Mouse (Mus musculus) ES-E14 (cell line): ENCODE data around the gene Usp35. TPM values are rescaled to one million over a fixed set of nuclear protein-coding genes. Genes with fewer than 3 reads are reported as not detected.

Experiments
- DNase-seq: peaks from one replicate; pipeline ENCODE4 v3.0.0-alpha.2; 2013; ENCODE audit warnings: low read depth, low spot score
- H3K27ac ChIP-seq: 2 replicates; pipeline ENCODE4 v1.5.1; 2012; ENCODE audit warnings: low read depth, mild to moderate bottlenecking, low read length, moderate library complexity, mixed read lengths; ENCODE audit not compliant: poor library complexity, insufficient read depth, severe bottlenecking
- H3K36me3 ChIP-seq: 2 replicates; pipeline ENCODE4 v1.6.1; 2012; ENCODE audit warnings: mild to moderate bottlenecking, low read length, moderate library complexity, mixed read lengths; ENCODE audit not compliant: control insufficient read depth, poor library complexity, insufficient read depth, severe bottlenecking
- H3K4me1 ChIP-seq, 2 experiments: fragments of 150-350 bp in 1 of 2; sonication (generic) in 1 of 2; 2 replicates each; pipeline ENCODE4 v1.6.1; 2012; ENCODE audit warnings: low read length in 2 of 2, mild to moderate bottlenecking in 1 of 2, mixed read lengths in 1 of 2; ENCODE audit not compliant: control insufficient read depth in 2 of 2, insufficient read depth in 2 of 2, poor library complexity in 1 of 2
- H3K4me3 ChIP-seq, 2 experiments: fragments of 150-350 bp in 1 of 2; sonication (generic) in 1 of 2; 2 replicates each; pipeline ENCODE4 v1.5.1; 2012; ENCODE audit warnings: low read length in 2 of 2, low read depth in 1 of 2, mild to moderate bottlenecking in 1 of 2, mixed read lengths in 1 of 2; ENCODE audit not compliant: insufficient read depth in 1 of 2, poor library complexity in 1 of 2, severe bottlenecking in 1 of 2
- H3K9ac ChIP-seq: 2 replicates; pipeline ENCODE4 v1.6.1; 2012; ENCODE audit warnings: low read depth, mild to moderate bottlenecking, low read length, mixed read lengths; ENCODE audit not compliant: poor library complexity, insufficient read depth, severe bottlenecking
- H3K9me3 ChIP-seq: fragments of 150-350 bp; sonication (generic); 2 replicates; pipeline ENCODE4 v1.6.1; 2012; ENCODE audit warnings: low read depth, mild to moderate bottlenecking, low read length; ENCODE audit not compliant: control insufficient read depth, insufficient read depth
- CHD2 ChIP-seq: IDR thresholded peaks from 2 replicates; pipeline ENCODE4 v1.6.1; 2014; ENCODE audit warnings: mild to moderate bottlenecking, low read depth, low read length, inconsistent platforms
- HCFC1 ChIP-seq: IDR thresholded peaks from 2 replicates; pipeline ENCODE4 v1.6.1; 2012; ENCODE audit warnings: low read length, inconsistent platforms, borderline replicate concordance; ENCODE audit not compliant: insufficient read depth
- MAFK ChIP-seq: IDR thresholded peaks from 2 replicates; pipeline ENCODE4 v1.6.1; 2014; ENCODE audit warnings: mild to moderate bottlenecking, low read depth, low read length, inconsistent platforms; ENCODE audit not compliant: insufficient read depth
- ZC3H11A ChIP-seq: IDR thresholded peaks from 2 replicates; pipeline ENCODE4 v1.6.1; 2012; ENCODE audit warnings: low read depth, mild to moderate bottlenecking, inconsistent platforms, low read length, borderline replicate concordance
- ZNF384 ChIP-seq: IDR thresholded peaks from 2 replicates; pipeline ENCODE4 v1.6.1; 2012; ENCODE audit warnings: low read depth, low read length, inconsistent platforms
- in situ Hi-C, 2 experiments: fragments of 600-800 bp; cut with MboI; formaldehyde crosslinking; loops; one replicate each; pipeline ENCODE4 v1.15.1; 2025; ENCODE audit warnings: low sequenced_read_pairs in 2 of 2, inconsistent platforms in 1 of 2; ENCODE audit not compliant: unreplicated experiment in 2 of 2
- total RNA-seq: library from RNA; depleted of rRNA; stranded (reverse); fragments of 300-350 nt; gene quantifications from 2 replicates; pipeline ENCODE4 v1.2.3, GENCODE M21; 2012

Gene Usp35
- total RNA-seq, 1 experiment = 5.8 TPM

- TF ChIP-seq ZC3H11A (no peak), HCFC1 (no peak), ZNF384 (no peak), MAFK (no peak), CHD2 (no peak)
Observed at GRCm38 (mm10) chr7:97346111-97346821, 14.4 kb upstream of the Usp35 start.

GRCm38 (mm10) chr7:97345229-97345871 is 13.5 kb upstream of the Usp35 start:
- in situ Hi-C loops = no loop called here
- Histone ChIP-seq H3K4me1 (peaks cover 15 to 26% of the 10 kb centered on the region in 2 experiments; a peak in 3 of 4 replicates), H3K4me3 (no peak overlapping the region), H3K27ac (no peak overlapping the region), H3K9me3 (no peaks in the 10 kb centered on the region), H3K36me3 (no peaks in the 10 kb centered on the region), H3K9ac (no peak overlapping the region)
- no peak for TF ChIP-seq HCFC1
- no peak for TF ChIP-seq ZNF384
- no peak for DNase-seq

More at GRCm38 (mm10) chr7:97346111-97346821, 14.4 kb upstream of the Usp35 start:
- in situ Hi-C loops = no loop called here
- peaks cover 12 to 26% of the 10 kb centered on the region in 2 experiments; a peak in 3 of 4 replicates for H3K4me1 ChIP-seq
- H3K4me3 ChIP-seq = no peak overlapping the region
- H3K9ac ChIP-seq = no peak overlapping the region
- no peaks in the 10 kb centered on the region for H3K9me3 ChIP-seq
- H3K27ac ChIP-seq = no peak overlapping the region
- no peaks in the 10 kb centered on the region for H3K36me3 ChIP-seq
- no peak for DNase-seq

- DNase-seq = no peak
- H3K9ac ChIP-seq = no peak overlapping the region
- H3K4me3 ChIP-seq = no peak overlapping the region
- H3K27ac ChIP-seq = no peak overlapping the region
- in situ Hi-C loops = no loop called here
- H3K9me3 ChIP-seq = no peaks in the 10 kb centered on the region
- H3K4me1 ChIP-seq = peaks cover 15 to 26% of the 10 kb centered on the region in 2 experiments; a peak in 3 of 4 replicates
- TF ChIP-seq CHD2 (no peak), MAFK (no peak), HCFC1 (no peak), ZNF384 (no peak), ZC3H11A (no peak)
- H3K36me3 ChIP-seq = no peaks in the 10 kb centered on the region
Observed at GRCm38 (mm10) chr7:97344655-97345054, 12.8 kb upstream of the Usp35 start.

GRCm38 (mm10) chr7:97342961-97343360 is 11.1 kb upstream of the Usp35 start:
- DNase-seq = no peak
- H3K9me3 ChIP-seq = no peaks in the 10 kb centered on the region
- no peak overlapping the region for H3K27ac ChIP-seq
- TF ChIP-seq HCFC1 (no peak), ZNF384 (no peak), CHD2 (no peak), MAFK (no peak), ZC3H11A (no peak)
- peaks cover 25 to 30% of the 10 kb centered on the region in 2 experiments; a peak in 3 of 4 replicates for H3K4me1 ChIP-seq
- H3K9ac ChIP-seq = no peak overlapping the region
- no peak overlapping the region for H3K4me3 ChIP-seq
- in situ Hi-C loops = no loop called here
- no peaks in the 10 kb centered on the region for H3K36me3 ChIP-seq
